Mouse (Mus musculus) lung, postnatal 4 days (tissue): ENCODE measurements around the gene Proca1.
A peak's percentile ranks its signal among the peaks of the same experiment; 100 is the strongest.

Experiments
- DNase-seq, 2 experiments: peaks; one replicate each; pipeline ENCODE4 v3.0.0; 2021

The Proca1 gene

DNA sequence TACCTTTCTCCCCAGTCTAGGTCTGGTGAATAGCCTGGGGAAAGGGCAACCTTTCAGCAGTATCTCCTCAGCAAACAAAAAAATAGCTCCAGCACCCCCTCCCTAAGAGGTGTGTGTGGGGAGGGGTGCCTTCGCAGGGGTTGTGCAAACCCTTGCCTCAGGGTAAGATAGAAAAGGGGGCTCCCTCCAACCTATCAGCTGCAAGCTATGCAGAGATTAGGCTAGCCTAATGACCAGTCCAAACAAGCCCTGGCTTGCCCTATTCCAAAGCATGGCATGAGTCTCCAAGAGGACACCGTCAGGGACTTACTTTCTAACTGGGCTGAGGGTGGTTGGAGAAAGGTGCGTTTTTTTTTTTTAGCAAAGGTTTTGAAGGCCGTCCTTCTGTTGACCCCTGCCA is 27.0 kb upstream of the Proca1 start:
- DNase-seq = no peak

DNA sequence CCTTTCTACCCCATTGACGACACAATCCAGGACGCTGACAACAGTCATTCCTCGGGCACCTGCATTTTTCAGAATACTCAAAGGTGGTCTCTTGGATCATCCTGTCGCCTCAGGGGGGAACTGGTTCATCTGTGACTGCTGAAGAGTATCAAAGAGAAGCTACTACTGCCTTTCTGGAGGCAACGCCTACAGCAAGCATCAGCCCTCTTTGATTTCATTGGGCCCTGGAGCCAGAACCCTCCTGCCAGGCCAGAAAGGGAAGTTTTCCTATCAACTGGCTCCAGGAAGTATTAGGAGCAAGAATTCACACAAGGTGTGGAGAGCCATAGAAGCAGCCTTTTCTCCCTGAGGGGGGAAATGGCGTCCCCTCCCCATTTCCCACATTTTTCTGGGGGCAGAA is 26.6 kb upstream of the Proca1 start:
- no peak for DNase-seq

DNA sequence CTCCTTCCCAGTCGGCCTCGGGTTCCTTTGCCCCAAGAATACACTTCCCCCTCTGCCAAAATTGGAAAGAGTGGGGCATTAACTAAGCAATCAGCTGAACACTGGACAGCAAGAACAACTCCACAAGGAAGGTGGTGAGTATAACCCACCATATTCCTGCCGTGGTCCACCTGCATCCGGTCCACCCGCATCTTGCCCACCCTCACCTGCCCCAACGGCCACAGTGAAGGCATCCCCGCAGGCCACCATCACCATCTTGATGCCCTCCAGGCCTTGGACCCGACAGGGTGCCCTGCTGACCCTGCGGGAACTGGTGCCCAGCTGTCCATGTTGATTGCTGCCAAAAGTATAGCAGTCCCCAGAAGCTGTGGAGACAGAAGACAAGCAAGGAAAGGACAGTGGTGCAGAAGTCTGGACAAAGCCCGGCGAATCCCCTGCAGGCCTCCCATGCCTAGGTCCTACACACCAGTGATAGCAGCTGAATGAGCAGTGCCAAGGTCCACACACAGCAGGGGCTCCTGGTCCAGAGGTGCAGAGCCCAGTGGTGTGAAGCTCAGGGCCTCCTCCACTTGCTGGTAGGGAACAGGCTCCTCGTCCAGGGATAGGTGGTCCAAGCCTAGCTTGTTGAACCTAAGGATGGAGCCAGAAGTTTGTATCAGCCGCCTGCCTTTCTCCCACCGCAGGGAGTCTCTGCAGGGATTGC is 25.8 kb upstream of the Proca1 start:
- DNase-seq = no peak

GRCm38 (mm10) chr11:78168541-78169468 is 24.4 kb upstream of the Proca1 start:
- peak; percentile 27 to 28 for DNase-seq

DNA sequence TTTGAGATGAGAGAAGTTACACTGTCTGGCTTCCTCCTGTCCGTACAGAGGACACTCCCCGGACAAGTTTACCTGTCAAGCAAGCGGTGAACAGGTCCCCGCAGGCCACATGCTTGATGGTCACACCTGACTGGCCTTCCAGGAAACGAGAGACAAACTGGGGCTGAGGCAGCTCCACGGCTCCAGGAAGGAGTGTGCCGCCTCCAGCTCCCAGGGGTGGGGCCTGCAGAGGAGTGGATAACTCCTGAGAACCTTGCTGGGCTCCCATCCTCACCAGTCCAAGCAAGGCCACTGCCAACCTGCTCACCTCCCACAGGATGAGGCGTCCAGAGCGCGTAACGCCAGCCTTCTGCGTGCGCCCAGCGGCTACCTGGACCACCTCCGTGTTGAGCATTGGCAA is 22.9 kb upstream of the Proca1 start:
- DNase-seq = no peak

DNA sequence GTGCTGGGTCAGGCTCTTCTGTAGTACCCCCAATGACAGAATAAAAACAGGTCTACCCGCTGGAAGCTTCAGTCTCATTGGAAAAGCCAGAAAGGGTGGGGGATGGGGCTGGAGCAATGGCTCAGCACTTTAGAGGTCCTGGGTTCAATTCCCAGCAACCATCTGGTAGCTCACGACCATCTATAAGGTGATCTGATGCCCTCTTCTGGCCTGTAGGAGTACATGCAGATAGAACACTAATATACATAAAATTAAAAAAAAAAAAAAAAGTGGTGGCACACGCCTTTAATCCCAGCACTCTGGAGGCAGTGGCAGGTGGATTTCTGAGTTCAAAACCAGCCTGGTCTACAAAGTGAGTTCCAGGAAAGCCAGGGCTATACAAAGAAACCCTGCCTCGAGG is 21.9 kb upstream of the Proca1 start:
- no peak for DNase-seq

DNA sequence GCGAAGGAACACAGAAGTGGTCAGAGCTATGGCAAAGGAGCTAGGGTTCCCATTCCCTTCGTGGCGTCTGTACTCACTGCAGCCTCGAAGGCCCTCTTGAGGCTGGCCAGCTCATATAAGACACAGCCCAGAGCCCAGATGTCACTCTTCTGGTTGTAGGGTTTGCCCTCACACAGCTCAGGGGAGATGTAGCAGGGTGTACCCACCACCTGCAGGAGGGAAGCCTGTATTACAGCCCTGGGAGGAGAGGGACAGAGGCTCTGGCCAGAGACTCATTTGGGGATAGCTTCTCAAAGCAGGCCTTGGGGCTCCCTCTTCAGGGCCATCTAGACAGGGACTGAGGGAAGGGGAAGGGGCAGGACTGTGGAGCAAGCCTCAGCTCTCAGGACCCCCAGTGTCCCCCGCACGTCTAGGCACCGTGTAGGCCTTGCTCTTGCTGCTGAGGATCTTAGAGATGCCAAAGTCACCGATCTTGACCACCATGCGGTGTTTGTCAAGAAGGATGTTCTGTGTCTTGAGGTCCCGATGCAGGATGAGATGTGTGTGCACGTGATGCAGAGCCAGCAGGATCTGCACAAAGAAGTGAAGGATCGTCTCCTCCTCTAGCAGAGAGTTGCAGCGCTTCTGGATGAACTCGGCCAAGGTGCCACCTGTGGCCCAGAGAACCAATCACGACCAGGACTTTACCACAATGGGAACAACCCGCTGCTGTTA is 21.0 kb upstream of the Proca1 start:
- peak; percentile 36 to 43 for DNase-seq

DNA sequence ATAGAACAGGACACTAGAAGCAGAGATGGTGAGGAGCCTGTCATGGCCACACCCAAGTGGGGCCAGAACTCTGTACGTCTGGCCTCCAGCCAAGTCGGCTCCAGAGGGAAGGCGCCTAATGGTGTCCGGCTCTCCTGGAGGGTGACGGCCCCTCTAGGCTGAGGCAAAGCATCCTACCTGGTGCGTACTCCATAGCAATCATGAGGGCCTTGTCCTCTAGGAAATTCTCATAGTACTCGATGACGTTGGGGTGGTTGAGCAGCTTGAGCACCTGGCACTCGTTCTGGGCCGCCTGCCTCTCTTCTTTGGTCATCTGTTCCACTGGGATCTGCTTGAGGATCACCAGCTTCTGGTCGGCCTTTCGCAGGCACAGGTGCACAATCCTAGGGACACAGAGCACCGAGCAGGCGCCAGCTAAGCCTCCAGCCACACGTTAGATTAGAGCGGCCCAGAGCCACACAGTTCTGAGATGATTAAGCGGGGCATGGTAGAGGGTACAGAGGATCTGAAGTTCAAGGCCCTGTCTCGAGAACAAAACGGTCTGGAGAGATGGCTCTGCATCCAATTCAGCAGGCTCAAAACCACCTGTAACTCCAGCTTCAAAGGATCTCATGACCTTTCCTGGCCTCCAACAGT is 20.3 kb upstream of the Proca1 start:
- peak; percentile 46 to 62 for DNase-seq

DNA sequence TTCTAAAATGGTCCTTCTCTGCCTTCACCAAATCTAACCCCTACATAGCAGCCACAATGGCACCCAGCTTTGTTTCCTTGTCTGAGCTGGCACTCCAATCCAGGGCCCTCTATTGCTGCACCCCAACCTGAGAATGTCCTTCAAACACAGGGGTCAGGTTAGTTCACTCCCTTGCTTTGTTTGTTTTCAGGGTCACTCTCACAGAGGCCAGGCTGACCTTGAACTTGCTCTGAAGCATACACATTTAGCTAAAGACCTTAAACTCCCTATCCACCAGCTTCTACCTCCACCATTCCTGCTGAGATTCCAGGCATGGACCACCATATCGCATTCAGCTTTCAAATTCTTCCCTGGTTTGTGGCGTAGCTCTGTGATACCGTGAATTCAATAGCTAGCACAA is 18.7 kb upstream of the Proca1 start:
- no peak for DNase-seq

DNA sequence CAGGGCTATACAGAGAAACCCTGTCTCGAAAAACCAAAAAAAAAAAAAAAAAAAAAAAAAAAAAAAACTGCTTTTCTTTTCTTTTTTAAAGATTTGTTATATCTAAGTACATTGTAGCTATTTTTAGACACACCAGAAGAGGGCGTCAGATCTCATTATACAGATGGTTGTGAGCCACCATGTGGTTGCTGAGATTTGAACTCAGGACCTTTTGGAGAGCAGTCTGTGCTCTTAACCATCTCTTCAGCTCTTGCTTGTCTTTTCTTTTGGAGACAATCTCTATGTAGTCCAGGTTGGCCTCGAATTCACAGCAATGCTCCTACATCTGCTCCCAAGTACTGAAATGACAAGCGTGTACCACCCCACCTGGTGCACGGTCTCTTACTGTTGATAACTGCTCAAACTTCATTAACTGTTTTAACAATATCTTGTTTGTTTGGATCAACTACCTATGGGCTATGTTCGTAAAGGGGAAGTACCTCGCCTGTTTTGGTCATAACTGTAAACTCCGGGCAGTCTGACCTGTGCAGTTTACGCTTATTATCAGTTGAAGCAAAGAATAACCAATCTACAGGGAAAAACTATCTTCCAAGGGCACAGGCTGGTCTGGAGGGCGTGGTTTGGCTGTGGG is 17.3 kb upstream of the Proca1 start:
- DNase-seq = no peak

DNA sequence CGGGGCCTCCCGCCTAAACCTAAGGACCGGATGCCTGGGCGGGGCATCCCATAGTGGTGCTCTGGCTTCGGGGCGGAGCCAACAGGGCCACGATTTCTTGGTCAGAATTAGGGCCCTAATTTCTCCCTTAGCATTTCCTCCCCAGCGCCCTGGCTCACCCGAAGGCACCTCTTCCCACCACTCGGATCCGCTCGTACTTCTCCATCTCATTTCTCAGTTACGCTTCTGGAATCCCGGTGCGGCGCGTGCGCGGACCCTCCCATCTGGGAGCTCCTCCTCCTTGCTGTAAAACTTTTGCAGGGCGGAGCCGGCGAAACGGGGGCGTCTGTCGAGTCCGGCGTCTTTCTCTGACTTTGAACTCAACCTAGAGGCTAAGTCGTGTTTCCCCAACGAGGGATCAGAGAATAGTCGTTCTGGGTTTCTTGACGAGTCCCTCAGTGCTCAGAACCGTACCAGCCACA is 16.8 kb upstream of the Proca1 start, which contains the start of the genes Nek8 and Tlcd1:
Nek8 (minus strand) TSS at position 274 of the 461 bp plus-strand sequence.
Tlcd1 (plus strand) TSS at position 310 of the 461 bp plus-strand sequence.
- peak; percentile 94 for DNase-seq

DNA sequence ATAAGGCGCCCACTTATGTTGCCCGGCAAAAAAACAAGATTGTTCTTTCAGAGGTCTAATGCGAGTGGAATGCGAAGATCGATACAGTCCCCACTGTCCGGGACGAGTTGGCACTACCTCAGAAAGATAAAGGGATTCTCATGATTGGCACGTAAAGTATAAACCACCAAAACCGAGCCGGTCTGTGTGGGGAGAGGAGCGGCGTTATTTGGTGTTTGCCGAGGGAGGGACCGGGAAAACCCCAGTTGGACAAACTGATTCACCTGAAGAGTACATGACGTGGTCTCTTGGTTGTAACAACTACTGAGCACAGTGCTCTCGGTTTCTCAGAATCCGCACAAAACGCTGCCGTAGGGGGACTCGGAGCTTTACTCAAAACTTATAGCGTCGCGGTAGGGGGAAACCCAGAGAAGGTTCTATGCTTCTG is 16.3 kb upstream of the Proca1 start:
- DNase-seq = peak; percentile 29 to 35

GRCm38 (mm10) chr11:78177437-78177836 is 15.8 kb upstream of the Proca1 start:
- DNase-seq = peak; percentile 64 to 65

GRCm38 (mm10) chr11:78177903-78178858 is 15.0 kb upstream of the Proca1 start:
- peak; percentile 97 to 98 for DNase-seq

GRCm38 (mm10) chr11:78178859-78179437 is 14.2 kb upstream of the Proca1 start:
- peak; percentile 68 to 69 for DNase-seq

DNA sequence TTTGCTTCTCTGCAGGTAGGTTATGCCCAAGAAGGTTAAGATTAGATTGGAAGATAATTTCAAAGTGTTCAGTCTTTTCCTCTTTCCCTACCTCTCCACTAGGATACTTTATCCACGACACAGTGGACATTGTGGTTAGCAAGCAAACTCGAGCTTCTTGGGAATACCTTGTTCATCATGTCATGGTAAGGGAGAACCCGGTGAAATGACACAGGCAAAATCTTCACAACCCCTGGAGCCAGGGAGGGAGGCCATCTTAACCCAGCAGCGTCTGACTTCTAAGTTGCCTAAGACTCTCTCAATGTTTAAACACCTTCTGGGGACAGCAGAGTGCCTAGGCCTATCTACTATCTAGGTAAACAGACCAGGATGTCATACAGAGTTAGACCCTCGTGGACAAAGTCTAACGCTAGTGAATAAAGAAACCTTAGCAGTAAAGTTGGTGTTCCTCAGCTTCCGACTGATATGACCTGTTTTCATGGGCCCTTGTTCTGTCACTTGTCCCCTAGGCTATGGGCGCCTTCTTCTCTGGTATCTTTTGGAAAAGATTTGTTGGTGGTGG is 13.7 kb upstream of the Proca1 start:
- no peak for DNase-seq

DNA sequence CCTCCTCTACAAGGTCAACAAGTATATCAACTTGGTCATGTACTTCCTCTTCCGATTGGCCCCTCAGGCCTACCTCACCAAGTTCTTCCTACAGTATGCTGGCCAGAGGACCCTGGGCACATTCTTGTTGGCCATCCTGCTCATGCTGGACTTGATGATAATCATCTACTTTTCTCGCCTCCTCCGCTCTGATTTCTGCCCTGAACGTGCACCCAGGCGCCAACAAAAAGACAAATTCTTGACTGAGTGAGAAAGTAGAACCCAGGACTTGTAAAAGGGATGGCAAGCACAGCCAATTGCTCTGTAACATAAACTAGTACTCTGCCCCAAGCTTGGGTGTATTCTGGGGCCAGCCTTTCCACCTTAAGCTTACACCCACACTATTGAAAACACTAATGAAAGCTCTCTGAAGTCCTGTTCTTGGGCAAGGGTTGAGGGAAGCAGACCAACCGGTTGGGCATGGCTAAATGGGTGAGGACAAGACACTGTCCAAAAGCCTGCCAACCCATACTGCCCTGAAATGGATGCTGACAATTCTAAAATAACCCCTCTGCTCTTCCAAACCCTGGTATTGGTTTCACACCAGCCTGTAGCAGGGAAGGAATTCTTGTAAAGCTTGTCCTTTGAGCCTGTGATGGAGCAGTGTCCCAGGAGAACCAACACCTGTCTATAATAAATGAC is 13.0 kb upstream of the Proca1 start:
- no peak for DNase-seq

DNA sequence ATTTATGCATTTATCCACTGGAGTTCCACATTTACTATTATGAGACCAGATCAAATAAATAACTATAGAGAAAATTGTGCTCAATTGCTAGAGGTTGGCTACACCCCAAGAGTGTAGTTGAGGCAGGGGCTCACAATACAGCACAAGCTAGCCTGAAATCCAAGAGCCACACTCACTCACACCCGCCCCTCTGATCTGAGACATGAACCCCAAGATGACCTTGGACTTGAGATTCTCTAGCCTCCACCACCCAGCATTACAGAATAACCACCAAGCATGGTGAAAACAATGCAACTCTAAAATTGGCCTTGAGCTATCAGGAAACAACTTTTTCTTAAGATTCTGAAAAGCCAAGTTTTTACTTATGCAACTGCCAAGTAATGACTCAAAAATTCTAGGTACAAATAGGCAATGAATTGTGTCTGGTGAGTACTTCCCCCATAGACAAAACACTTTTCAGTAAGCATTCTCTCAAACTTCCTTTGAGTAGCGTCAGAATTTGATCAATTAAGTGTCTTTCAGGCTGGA is 11.3 kb upstream of the Proca1 start:
- no peak for DNase-seq

GRCm38 (mm10) chr11:78182450-78182849 is 10.7 kb upstream of the Proca1 start:
- DNase-seq = no peak
